Mouse (Mus musculus) granulocyte monocyte progenitor cell, adult 5-6 weeks (primary cell): Measurements from ENCODE around the gene Dnhd1. TPM values are rescaled to one million over a fixed set of nuclear protein-coding genes. Genes with fewer than 3 reads are reported as not detected.
"Not testable (repeated sequence)": the region's sequence is repeated elsewhere in the genome, so short reads cannot be mapped to it uniquely, and the experiment has no call there.

Source experiments
- ATAC-seq: replicated peaks from 2 replicates; pipeline ENCODE4 v1.8.0; 2016; ENCODE audit warnings: mild to moderate bottlenecking, moderate TSS enrichment, inconsistent platforms; ENCODE audit not compliant: poor library complexity, severe bottlenecking
- total RNA-seq, 2 experiments: library from RNA; stranded (forward) in 1 of 2; stranded (reverse) in 1 of 2; fragments of 200-712, 200-1000 nt in 1 of 2; fragments of >200 nt in 1 of 2; fragmentation: Nextera tagmentation in 1 of 2; gene quantifications; 2 replicates each; pipeline ENCODE4 v1.2.3; 2014 to 2017

Gene Dnhd1
- total RNA-seq, 2 experiments from 2014 or later = 0.45 to 1.2 TPM

GRCm38 (mm10) chr7:105737648-105738047 is 87.0 kb downstream of the Dnhd1 start:
- ATAC-seq = no peak

DNA sequence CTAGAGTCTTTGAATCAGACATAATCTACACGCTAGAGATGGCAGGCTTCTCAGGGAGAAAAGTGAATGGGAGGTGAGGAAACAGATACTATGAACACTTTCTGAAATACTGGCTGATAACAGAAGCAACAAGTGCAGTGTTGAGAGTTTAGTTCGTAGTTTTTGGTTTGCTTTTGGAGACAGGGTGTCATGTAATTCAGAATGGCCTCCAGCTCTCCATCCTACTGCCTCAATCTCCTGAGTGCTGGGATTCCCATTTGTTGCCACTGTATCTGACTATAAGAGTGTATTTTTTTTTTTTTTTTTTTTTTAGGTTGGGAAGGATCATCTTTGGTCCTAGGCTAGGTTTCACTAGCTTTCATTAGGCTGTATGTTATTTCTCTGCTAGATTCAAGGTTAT is 87.7 kb downstream of the Dnhd1 start:
- ATAC-seq = no peak

- peak; percentile 73 for ATAC-seq
These were observed 88.3 kb downstream of the Dnhd1 start for GRCm38 (mm10) chr7:105738948-105739347.

DNA sequence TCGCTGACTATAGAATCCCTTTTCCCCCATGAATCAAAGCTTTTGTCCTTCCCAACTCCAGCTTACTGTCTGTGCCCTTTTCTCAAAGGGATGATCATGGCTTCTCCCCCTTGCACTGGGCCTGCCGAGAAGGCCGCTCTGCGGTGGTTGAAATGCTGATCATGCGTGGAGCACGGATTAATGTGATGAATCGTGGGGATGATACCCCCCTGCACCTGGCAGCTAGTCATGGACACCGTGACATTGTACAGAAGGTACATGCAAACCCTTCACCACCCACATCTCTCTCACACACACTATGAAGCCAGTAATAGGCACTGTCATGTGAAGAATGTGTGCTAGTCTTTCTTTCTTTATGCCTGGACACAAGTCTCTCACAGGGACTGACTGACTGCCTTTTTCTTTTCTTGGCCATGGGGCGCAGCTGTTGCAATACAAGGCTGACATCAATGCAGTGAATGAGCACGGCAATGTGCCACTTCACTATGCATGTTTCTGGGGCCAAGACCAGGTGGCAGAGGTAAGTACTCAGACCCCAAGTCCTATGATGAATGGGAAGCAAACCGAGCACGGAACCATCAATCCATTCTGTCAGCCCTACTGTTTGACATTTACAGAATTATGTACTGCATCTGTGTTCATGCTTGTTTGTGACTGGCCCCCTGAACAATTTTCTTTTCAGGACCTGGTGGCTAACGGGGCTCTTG is 89.6 kb downstream of the Dnhd1 start:
- no peak for ATAC-seq

DNA sequence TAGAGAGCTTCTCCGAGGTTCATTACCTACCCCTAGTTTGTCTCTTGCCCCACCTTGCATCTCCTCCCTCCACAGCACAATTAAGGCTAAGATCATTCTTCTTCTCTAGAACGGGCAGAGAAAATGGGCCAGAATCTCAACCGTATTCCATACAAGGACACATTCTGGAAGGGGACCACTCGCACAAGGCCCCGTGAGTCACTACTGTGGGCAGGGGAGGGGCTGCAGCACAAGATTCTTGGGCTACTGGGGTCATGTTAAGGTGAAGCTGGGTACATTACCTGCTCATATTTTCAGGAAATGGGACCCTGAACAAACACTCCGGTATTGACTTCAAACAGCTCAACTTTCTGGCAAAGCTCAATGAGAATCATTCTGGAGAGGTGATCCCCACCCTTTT is 90.2 kb downstream of the Dnhd1 start:
- no peak for ATAC-seq

- no peak for ATAC-seq
These were observed 91.4 kb downstream of the Dnhd1 start for GRCm38 (mm10) chr7:105741978-105742377.

DNA sequence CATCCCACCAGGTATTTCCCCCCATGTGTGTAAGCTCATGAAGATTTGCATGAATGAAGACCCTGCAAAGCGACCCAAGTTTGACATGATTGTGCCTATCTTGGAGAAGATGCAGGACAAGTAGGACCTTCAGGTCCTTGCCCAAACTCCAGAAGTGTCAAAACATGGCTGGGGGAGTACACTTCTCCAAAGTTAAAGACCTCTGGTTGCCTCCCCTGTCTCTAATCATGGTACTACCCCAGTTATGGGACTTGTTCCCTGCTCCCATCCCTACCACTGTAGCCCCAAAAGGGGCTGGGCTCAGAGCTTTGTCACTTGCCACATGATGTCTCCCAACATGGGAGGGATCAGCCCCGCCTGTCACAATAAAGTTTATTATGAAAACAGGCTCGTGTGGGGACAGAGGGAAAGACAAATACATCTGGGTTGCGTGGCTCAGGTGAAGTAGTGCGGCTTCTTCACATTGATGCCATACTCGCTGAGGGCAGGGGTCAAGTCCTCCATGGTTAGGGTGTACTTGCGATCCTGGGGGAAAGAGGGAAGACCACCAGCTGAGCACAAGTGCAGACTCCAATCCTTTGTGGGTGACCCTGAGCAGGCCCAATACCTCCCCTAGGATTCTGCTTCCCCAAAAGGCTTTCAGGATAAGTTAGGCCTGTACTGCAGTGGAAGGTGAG is 92.0 kb downstream of the Dnhd1 start:
- ATAC-seq = not testable (repeated sequence)

DNA sequence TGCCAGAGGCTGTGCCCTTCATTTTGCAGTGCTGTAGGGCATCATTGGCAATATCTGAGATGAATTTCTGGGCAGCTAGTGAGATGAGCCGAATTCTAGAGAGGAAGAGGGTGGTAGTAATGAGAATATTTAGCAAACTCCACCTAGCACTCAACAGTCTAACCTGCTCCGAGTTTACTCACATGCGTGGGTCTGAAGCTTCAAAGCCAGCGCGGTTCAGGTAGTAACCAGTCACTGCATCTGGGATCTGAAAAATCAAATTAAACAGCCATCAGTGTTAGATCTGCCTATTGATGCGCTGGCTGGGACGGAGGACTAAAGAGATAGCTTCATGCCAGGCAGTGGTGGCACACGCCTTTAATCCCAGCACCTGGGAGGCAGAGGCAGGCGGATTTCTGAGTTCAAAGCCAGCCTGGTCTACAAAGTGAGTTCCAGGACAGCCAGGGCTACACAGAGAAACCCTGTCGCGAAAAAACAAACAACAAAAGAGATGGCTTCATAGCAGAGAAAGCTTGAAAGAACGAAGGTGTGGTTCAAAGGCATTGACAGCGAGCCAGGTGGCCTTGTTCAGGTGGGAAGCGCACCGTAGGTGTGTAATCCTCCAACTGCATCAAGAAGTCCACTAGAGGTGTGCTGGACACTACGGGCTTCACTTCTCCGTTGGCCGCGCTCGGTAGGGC is 92.8 kb downstream of the Dnhd1 start:
- not testable (repeated sequence) for ATAC-seq

DNA sequence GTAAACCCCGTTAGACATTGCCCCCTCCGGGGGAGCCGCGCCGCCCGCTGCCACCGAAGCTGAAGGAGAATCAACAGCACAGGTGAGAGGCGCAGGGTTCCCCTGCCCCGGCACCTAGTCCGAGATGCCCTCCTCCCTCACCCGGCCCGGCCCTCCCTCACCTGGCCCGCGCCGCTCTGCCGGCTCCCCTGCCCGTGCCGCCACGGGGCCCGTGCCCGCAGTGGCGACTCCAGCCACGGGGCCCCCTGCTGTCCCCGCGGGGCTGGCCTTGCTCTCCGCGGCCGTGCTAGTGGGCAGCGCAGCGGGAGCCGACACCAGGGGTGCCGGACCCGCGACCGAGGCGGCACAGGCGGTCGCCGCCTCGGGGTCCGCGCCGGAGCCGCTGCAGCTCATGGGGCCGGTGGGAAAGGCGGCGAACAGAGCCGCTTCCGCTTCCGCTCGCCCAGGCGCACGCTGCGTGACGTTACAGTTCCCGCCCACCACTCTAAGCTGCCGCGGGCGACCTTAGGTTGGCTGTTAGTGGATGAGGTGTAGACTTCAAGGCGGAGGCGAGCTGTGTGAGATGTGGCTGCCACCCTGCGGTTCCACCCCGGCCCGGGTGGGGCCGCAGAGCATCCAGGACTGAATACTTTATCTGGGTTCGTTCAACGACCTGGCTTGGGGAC is 93.4 kb downstream of the Dnhd1 start, which contains the start of gene Taf10:
Gene Taf10 (minus strand): TSS at position 436 of the 665 bp plus-strand sequence.
- peak; percentile 94 for ATAC-seq

GRCm38 (mm10) chr7:105747776-105748175 is 97.1 kb downstream of the Dnhd1 start:
- no peak for ATAC-seq

- peak; percentile 90 for ATAC-seq
These were observed 101.1 kb downstream of the Dnhd1 start, which contains the start of gene Tpp1 for GRCm38 (mm10) chr7:105751491-105752433. TSS of gene Tpp1 (minus strand) at chr7:105752235.

GRCm38 (mm10) chr7:105752716-105753115 is 102.1 kb downstream of the Dnhd1 start:
- no peak for ATAC-seq

DNA sequence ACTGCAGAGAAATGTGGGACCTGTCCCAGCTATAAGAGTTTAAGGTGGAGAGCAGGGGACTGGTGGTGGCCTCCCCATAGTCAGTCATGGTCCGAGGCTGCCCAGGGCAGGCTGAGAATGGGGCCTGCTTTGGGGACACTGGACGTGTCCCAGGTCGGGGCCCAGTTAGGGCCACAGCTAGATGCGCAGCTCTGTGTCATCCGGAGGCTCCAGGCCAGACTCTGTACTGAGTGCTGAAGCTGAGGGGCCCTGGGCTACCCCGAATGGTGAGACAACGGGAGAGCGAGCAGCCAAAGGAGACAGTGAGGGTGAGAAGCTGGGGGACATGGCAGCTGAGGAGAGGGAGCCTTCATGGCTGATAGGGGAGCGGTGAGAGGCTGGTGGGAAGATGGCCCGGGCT is 102.7 kb downstream of the Dnhd1 start:
- ATAC-seq = no peak

- ATAC-seq = peak; percentile 38
These were observed 111.3 kb downstream of the Dnhd1 start for GRCm38 (mm10) chr7:105761813-105762484.

DNA sequence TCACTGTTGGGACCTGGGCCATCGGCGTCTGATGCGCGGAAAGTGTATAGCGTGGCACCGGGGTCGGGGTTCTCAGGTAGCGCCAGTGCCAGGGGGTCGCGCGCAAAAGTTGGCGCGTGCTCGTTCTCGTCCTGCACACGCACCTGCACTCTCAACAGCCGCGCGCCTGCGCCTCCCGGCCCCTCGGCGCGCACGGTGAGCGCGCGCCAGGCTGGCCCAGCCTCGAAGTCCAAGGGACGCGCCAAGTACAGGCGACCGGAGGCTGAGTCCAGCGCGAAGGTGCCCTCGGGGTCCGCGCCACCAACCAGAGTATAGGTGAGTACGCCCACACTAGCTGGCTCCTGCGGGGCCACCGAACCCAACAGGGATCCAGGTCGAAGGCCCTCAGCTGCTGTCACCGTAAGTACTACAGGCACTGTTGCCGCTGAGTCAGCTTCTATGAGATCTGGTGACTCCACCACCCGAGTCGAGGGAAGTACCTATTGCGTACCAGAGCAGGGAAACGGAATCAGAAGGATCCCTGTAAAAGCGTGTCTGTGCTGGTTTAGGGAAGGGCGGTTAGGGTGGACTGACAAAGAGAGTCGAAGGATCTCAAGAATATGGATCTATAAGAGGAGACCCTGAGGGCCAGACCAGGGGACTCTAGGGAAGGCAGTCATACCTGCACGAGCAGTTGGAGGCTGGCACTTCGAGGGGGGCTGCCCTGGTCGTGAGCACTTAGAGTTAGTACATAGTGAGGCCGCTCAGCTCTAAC is 112.1 kb downstream of the Dnhd1 start:
- peak; percentile 34 for ATAC-seq

GRCm38 (mm10) chr7:105764331-105764730 is 113.7 kb downstream of the Dnhd1 start:
- no peak for ATAC-seq

DNA sequence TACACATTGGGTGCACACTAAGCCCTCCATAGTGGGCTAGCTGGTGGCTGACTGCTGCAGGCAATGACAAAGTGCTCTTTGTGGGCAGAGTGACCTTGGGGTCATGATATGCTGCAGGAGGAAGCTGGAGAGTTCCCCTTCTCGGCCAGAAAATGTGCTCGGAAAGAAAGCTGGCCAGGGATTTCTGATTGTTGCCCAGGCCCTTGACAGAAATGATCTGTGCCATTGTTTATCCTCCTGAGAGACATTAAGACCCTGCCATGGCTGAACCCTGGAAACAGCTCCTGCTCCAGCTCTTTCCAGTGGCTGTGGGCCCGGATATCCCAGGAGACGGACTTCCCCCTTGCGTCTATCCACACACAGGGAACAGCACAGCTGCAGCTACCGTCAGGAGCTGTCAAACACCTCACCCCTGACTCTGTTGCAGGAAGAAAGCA is 117.1 kb downstream of the Dnhd1 start:
- peak; percentile 79 for ATAC-seq

DNA sequence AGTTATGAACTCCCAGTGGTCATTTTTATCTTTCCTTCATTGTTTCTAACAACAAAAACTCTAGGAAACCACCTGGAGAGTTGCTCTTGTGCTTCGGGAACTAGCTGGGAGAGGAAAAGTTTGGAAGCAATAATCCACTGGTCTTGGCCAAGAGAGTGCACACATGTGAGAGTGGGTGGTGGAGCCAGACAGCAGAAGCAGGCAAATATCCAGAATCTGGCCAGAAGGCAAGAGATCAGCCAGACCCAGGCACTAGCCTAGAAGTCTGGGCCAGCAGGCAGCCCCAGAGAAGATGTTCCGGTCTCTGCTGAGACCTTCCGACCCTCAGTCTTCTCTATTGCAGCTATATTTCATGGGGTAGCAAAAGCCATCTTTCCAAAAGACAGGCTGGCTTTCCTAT is 119.3 kb downstream of the Dnhd1 start:
- ATAC-seq = no peak
